Mouse (Mus musculus) liver, embryonic 16.5 days (tissue): ENCODE results near the gene Olfr1014. TPM values are rescaled to one million over a fixed set of nuclear protein-coding genes. Genes with fewer than 3 reads are reported as not detected.

Experiments used
- ATAC-seq: fragments of 200-750 bp; cut with Nextera tagmentation; 2 replicates; pipeline ENCODE4 v1.8.0; 2017; ENCODE audit warnings: low read depth, mild to moderate bottlenecking, moderate number of reproducible peaks, moderate library complexity
- H3K27ac ChIP-seq: fragments of 300-500 bp; sonication (generic); 2 replicates; pipeline ENCODE4 v1.5.1; 2014; ENCODE audit warnings: mild to moderate bottlenecking, low read length
- H3K27me3 ChIP-seq: fragments of 300-500 bp; sonication (generic); 2 replicates; pipeline ENCODE4 v1.6.1; 2014; ENCODE audit warnings: low read depth, low read length, mixed read lengths; ENCODE audit not compliant: control insufficient read depth, insufficient read depth
- H3K36me3 ChIP-seq: fragments of 300-500 bp; sonication (generic); 2 replicates; pipeline ENCODE4 v1.6.1; 2014; ENCODE audit warnings: mild to moderate bottlenecking; ENCODE audit not compliant: control insufficient read depth, insufficient read depth
- H3K4me1 ChIP-seq: fragments of 300-500 bp; sonication (generic); 2 replicates; pipeline ENCODE4 v1.6.1; 2014; ENCODE audit warnings: low read depth, low read length, mixed read lengths; ENCODE audit not compliant: control insufficient read depth
- H3K4me2 ChIP-seq: fragments of 300-500 bp; sonication (generic); 2 replicates; pipeline ENCODE4 v1.6.1; 2014; ENCODE audit warnings: low read depth, low read length, mixed read lengths
- H3K4me3 ChIP-seq: fragments of 300-500 bp; sonication (generic); 2 replicates; pipeline ENCODE4 v1.5.1; 2014; ENCODE audit warnings: low read depth, mild to moderate bottlenecking, low read length
- H3K9ac ChIP-seq: fragments of 300-500 bp; sonication (generic); 2 replicates; pipeline ENCODE4 v1.6.1; 2014; ENCODE audit warnings: low read depth, low read length
- H3K9me3 ChIP-seq: fragments of 300-500 bp; sonication (generic); replicated peaks from 2 replicates; pipeline ENCODE4 v1.6.1; 2016; ENCODE audit warnings: low read length; ENCODE audit not compliant: control insufficient read depth
- polyA plus RNA-seq: library from polyadenylated mRNA; unstranded; fragments of >200 nt; fragmentation: Nextera tagmentation; extraction: Ambion mirVana; gene quantifications from 2 replicates; pipeline ENCODE4 v1.2.1, GENCODE M21; 2015

Gene Olfr1014
- polyA plus RNA-seq, 1 experiment from 2014 or later, result not detected

DNA sequence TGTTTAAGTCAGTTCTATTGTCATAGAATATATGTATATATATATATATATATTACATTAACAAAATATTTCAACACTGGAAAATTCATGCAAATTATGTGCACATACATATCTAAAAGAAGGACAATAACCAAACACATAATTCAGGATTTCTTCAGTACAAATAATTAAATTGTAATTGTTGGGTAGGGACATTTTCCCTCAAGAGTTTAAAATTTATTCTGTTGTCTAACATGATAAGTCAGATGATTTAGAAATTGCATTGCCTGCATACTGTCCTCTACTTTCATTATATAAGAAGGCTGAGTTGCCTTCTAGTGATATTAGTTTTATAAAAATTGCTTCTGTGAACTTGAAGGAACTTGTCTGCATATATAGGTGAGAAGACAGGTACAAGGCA lies 45.7 kb downstream of the Olfr1014 start, which contains the start of gene Olfr1018:
TSS of gene Olfr1018 (plus strand) at position 301 of the 400 bp plus-strand sequence.
- Histone ChIP-seq H3K9ac (no peak within 1 kb of the TSS), H3K9me3 (no peaks in the 10 kb centered on the region), H3K27me3 (no peaks in the 10 kb centered on the region), H3K27ac (no peak within 1 kb of the TSS), H3K4me3 (no peak within 1 kb of the TSS), H3K4me1 (no peaks in the 10 kb centered on the region), H3K36me3 (no peaks in the 10 kb centered on the region), H3K4me2 (no peak within 1 kb of the TSS)
- ATAC-seq, result no peak

Other genes starting within 250 kb of the Olfr1014 start
- gene Olfr996, start 193.5 kb upstream of the Olfr1014 start, polyA plus RNA-seq, result not detected in 2 replicates
- not detected in 2 replicates for gene Olfr998, start 183.8 kb upstream of the Olfr1014 start, polyA plus RNA-seq
- gene Olfr1000, start 160.8 kb upstream of the Olfr1014 start, polyA plus RNA-seq, result not detected in 2 replicates
- not detected in 2 replicates for gene Olfr1002, start 122.0 kb upstream of the Olfr1014 start, polyA plus RNA-seq
- not detected in 2 replicates for gene Olfr154, start 108.3 kb upstream of the Olfr1014 start, polyA plus RNA-seq
- not detected in 2 replicates for gene Olfr1006, start 93.9 kb upstream of the Olfr1014 start, polyA plus RNA-seq
- gene Olfr1008, start 83.3 kb upstream of the Olfr1014 start, polyA plus RNA-seq, result not detected in 2 replicates
- gene Olfr1009, start 57.3 kb upstream of the Olfr1014 start, polyA plus RNA-seq, result not detected in 2 replicates
- gene Olfr1012, start 9.9 kb upstream of the Olfr1014 start, polyA plus RNA-seq, result not detected in 2 replicates
- not detected in 2 replicates for gene Olfr1013, start 5.6 kb upstream of the Olfr1014 start, polyA plus RNA-seq
- not detected in 2 replicates for gene Olfr1015, start 9.3 kb downstream of the Olfr1014 start, polyA plus RNA-seq
- not detected in 2 replicates for gene Olfr1016, start 29.8 kb downstream of the Olfr1014 start, polyA plus RNA-seq
- gene Olfr1018, start 45.8 kb downstream of the Olfr1014 start, polyA plus RNA-seq, result not detected in 2 replicates
- not detected in 2 replicates for gene Olfr1019, start 72.8 kb downstream of the Olfr1014 start, polyA plus RNA-seq
- gene Olfr1020, start 74.3 kb downstream of the Olfr1014 start, polyA plus RNA-seq, result not detected in 2 replicates
- gene Olfr1022, start 95.9 kb downstream of the Olfr1014 start, polyA plus RNA-seq, result not detected in 2 replicates
- gene Olfr1023, start 112.9 kb downstream of the Olfr1014 start, polyA plus RNA-seq, result not detected in 2 replicates
- gene Olfr1024, start 132.3 kb downstream of the Olfr1014 start, polyA plus RNA-seq, result not detected in 2 replicates
- not detected in 2 replicates for gene Olfr1025-ps1, start 142.5 kb downstream of the Olfr1014 start, polyA plus RNA-seq
- gene Olfr1026, start 148.8 kb downstream of the Olfr1014 start, polyA plus RNA-seq, result not detected in 2 replicates
- gene Olfr1028, start 177.7 kb downstream of the Olfr1014 start, polyA plus RNA-seq, result not detected in 2 replicates
- gene Olfr1029, start 201.2 kb downstream of the Olfr1014 start, polyA plus RNA-seq, result not detected in 2 replicates
- not detected in 2 replicates for gene Olfr1030, start 206.6 kb downstream of the Olfr1014 start, polyA plus RNA-seq
- not detected in 2 replicates for gene Olfr1031, start 217.6 kb downstream of the Olfr1014 start, polyA plus RNA-seq
- not detected in 2 replicates for gene Olfr1032, start 232.8 kb downstream of the Olfr1014 start, polyA plus RNA-seq
- gene Olfr1033, start 247.9 kb downstream of the Olfr1014 start, polyA plus RNA-seq, result 1.1 and 1.5 TPM in 2 replicates